Mouse (Mus musculus) limb, embryonic 14.5 days (tissue): ENCODE results near the gene Tgfb1i1. TPM values are rescaled to one million over a fixed set of nuclear protein-coding genes. Genes with fewer than 3 reads are reported as not detected.

Source experiments
- ATAC-seq: fragments of 200-750 bp; cut with Nextera tagmentation; 2 replicates; pipeline ENCODE4 v1.8.0; 2017; ENCODE audit warnings: low read depth, moderate number of reproducible peaks, moderate TSS enrichment; ENCODE audit not compliant: low FRiP score
- DNase-seq: peaks from one replicate; pipeline ENCODE4 v3.0.0-alpha.2; 2015; ENCODE audit warnings: low spot score
- H3K27ac ChIP-seq: fragments of 300-500 bp; sonication (generic); replicated peaks from 2 replicates; pipeline ENCODE4 v1.5.1; 2014; ENCODE audit warnings: low read depth, mild to moderate bottlenecking, low read length, moderate library complexity, mixed read lengths
- H3K27me3 ChIP-seq: fragments of 300-500 bp; sonication (generic); 2 replicates; pipeline ENCODE4 v1.6.1; 2014; ENCODE audit warnings: low read length, mixed read lengths; ENCODE audit not compliant: control insufficient read depth, insufficient read depth
- H3K36me3 ChIP-seq: fragments of 300-500 bp; sonication (generic); 2 replicates; pipeline ENCODE4 v1.6.1; 2014; ENCODE audit warnings: mild to moderate bottlenecking, low read length, moderate library complexity, mixed read lengths; ENCODE audit not compliant: control insufficient read depth, insufficient read depth
- H3K4me1 ChIP-seq: fragments of 300-500 bp; sonication (generic); 2 replicates; pipeline ENCODE4 v1.6.1; 2014; ENCODE audit warnings: antibody characterized with exemption, low read length, mixed read lengths; ENCODE audit not compliant: control insufficient read depth, insufficient read depth
- H3K4me2 ChIP-seq: fragments of 300-500 bp; sonication (generic); replicated peaks from 2 replicates; pipeline ENCODE4 v1.6.1; 2014; ENCODE audit warnings: low read depth, mild to moderate bottlenecking, low read length, moderate library complexity; ENCODE audit not compliant: severe bottlenecking
- H3K4me3 ChIP-seq: fragments of 300-500 bp; sonication (generic); replicated peaks from 2 replicates; pipeline ENCODE4 v1.5.1; 2014; ENCODE audit warnings: low read length
- H3K9ac ChIP-seq: fragments of 300-500 bp; sonication (generic); 2 replicates; pipeline ENCODE4 v1.6.1; 2014; ENCODE audit warnings: mild to moderate bottlenecking, low read depth, low read length, moderate library complexity; ENCODE audit not compliant: severe bottlenecking
- H3K9me3 ChIP-seq: fragments of 300-500 bp; sonication (generic); 2 replicates; pipeline ENCODE4 v1.6.1; 2016; ENCODE audit warnings: low read length; ENCODE audit not compliant: control insufficient read depth
- POLR2A ChIP-seq: fragments of 200-500 bp; IDR thresholded peaks from 2 replicates; pipeline ENCODE4 v1.8.0; 2012; ENCODE audit warnings: inconsistent platforms, mild to moderate bottlenecking, moderate library complexity, borderline replicate concordance; ENCODE audit not compliant: insufficient read depth, insufficient read length; ENCODE audit errors: extremely low read depth
- WGBS: fragments of 180-500 bp; shearing (Covaris S2); extraction: QIAGEN DNeasy Blood & Tissue Kit; methylation state at CpG from one replicate; pipeline ENCODE4 v1.1.7; 2014; 5-methylcytosine and 5-hydroxymethylcytosine counted together
- polyA plus RNA-seq, 2 experiments: library from polyadenylated mRNA; depleted of rRNA in 1 of 2; stranded (reverse) in 1 of 2; unstranded in 1 of 2; fragments of >200 nt; fragmentation: Nextera tagmentation in 1 of 2; extraction: Ambion mirVana in 1 of 2; gene quantifications; 2 replicates each; pipeline versions ENCODE4 v1.2.1 to v1.2.3; 2012 to 2014

Gene Tgfb1i1
- polyA plus RNA-seq, 2 experiments, result 46.0 to 51.2 TPM

- no peaks in the 10 kb centered on the region for H3K9me3 ChIP-seq
- peaks cover 84% of the 10 kb centered on the region for H3K36me3 ChIP-seq
- no peak overlapping the region for H3K4me3 ChIP-seq
- H3K9ac ChIP-seq, result no peak overlapping the region
- H3K27ac ChIP-seq, result no peak overlapping the region
- WGBS, result 95% methylated on average over 6 of the region's 6 CpGs
- no peak overlapping the region for H3K4me2 ChIP-seq
- no peak for ATAC-seq
- no peaks in the 10 kb centered on the region for H3K27me3 ChIP-seq
- TF ChIP-seq POLR2A, result no peak
- DNase-seq, result no peak
- H3K4me1 ChIP-seq, result no peaks in the 10 kb centered on the region
Observed at GRCm38 (mm10) chr7:128276051-128276450, 29.4 kb downstream of the Tgfb1i1 start.

- DNase-seq (no peak), ATAC-seq (no peak)
- Histone ChIP-seq H3K4me1 (no peaks in the 10 kb centered on the region), H3K36me3 (peaks cover 56% of the 10 kb centered on the region), H3K27ac (no peak overlapping the region), H3K27me3 (no peaks in the 10 kb centered on the region), H3K4me3 (no peak overlapping the region), H3K9me3 (no peaks in the 10 kb centered on the region), H3K4me2 (no peak overlapping the region), H3K9ac (no peak overlapping the region)
- 93% methylated on average over 4 of the region's 4 CpGs for WGBS
- TF ChIP-seq POLR2A, result no peak
Observed at GRCm38 (mm10) chr7:128279750-128280149, 33.1 kb downstream of the Tgfb1i1 start.

- DNase-seq (no peak), ATAC-seq (no peak)
- Histone ChIP-seq H3K4me3 (no peak overlapping the region), H3K27ac (no peak overlapping the region), H3K9ac (no peak overlapping the region), H3K36me3 (peaks cover 50% of the 10 kb centered on the region), H3K27me3 (no peaks in the 10 kb centered on the region), H3K4me2 (no peak overlapping the region), H3K9me3 (no peaks in the 10 kb centered on the region), H3K4me1 (no peaks in the 10 kb centered on the region)
- TF ChIP-seq POLR2A, result no peak
- 89% methylated on average over 11 of the region's 11 CpGs for WGBS
Observed at GRCm38 (mm10) chr7:128281765-128282164, 35.2 kb downstream of the Tgfb1i1 start.

- no peak for DNase-seq
- no peak for TF ChIP-seq POLR2A
- Histone ChIP-seq H3K4me3 (no peak overlapping the region), H3K4me1 (no peaks in the 10 kb centered on the region), H3K9ac (no peak overlapping the region), H3K36me3 (peaks cover 56% of the 10 kb centered on the region), H3K27ac (no peak overlapping the region; the same call in 1 of the 2 replicates), H3K27me3 (no peaks in the 10 kb centered on the region), H3K4me2 (no peak overlapping the region), H3K9me3 (no peaks in the 10 kb centered on the region)
- WGBS, result 21% methylated on average over 7 of the region's 7 CpGs
- ATAC-seq, result no peak
Observed at GRCm38 (mm10) chr7:128282532-128283244, 36.1 kb downstream of the Tgfb1i1 start.

- TF ChIP-seq POLR2A, result no peak
- DNase-seq (no peak), ATAC-seq (no peak)
- Histone ChIP-seq H3K9me3 (no peaks in the 10 kb centered on the region), H3K4me3 (no peak overlapping the region), H3K9ac (no peak overlapping the region), H3K27ac (no peak overlapping the region), H3K27me3 (no peaks in the 10 kb centered on the region), H3K36me3 (peaks cover 58% of the 10 kb centered on the region), H3K4me1 (no peaks in the 10 kb centered on the region), H3K4me2 (no peak overlapping the region)
- 44% methylated on average over 5 of the region's 5 CpGs for WGBS
Observed at GRCm38 (mm10) chr7:128284047-128284446, 37.4 kb downstream of the Tgfb1i1 start.

- ATAC-seq (no peak), DNase-seq (no peak)
- Histone ChIP-seq H3K36me3 (peaks cover 49% of the 10 kb centered on the region), H3K4me1 (no peaks in the 10 kb centered on the region), H3K27ac (no peak overlapping the region), H3K27me3 (no peaks in the 10 kb centered on the region), H3K9ac (no peak overlapping the region), H3K4me2 (no peak overlapping the region), H3K4me3 (no peak overlapping the region), H3K9me3 (no peaks in the 10 kb centered on the region)
- 87% methylated on average over 8 of the region's 8 CpGs for WGBS
- no peak for TF ChIP-seq POLR2A
Observed at GRCm38 (mm10) chr7:128285060-128285459, 38.4 kb downstream of the Tgfb1i1 start.
